Mouse (Mus musculus) heart, embryonic 11.5 days (tissue): Measurements from ENCODE around the gene Tpi1. TPM values are rescaled to one million over a fixed set of nuclear protein-coding genes. Genes with fewer than 3 reads are reported as not detected.
"Not testable (repeated sequence)": the region's sequence is repeated elsewhere in the genome, so short reads cannot be mapped to it uniquely, and the experiment has no call there.

ENCODE experiments used
- ATAC-seq: fragments of 200-750 bp; cut with Nextera tagmentation; replicated peaks from 2 replicates; pipeline ENCODE4 v1.8.0; 2017; ENCODE audit warnings: moderate library complexity; ENCODE audit not compliant: insufficient number of reproducible peaks, low FRiP score, low TSS enrichment
- H3K27ac ChIP-seq: fragments of 300-500 bp; sonication (generic); 2 replicates; pipeline ENCODE4 v1.5.1; 2014; ENCODE audit warnings: mild to moderate bottlenecking, low read depth, low read length
- H3K27me3 ChIP-seq: fragments of 300-500 bp; sonication (generic); 2 replicates; pipeline ENCODE4 v1.6.1; 2014; ENCODE audit warnings: mild to moderate bottlenecking, low read length, mixed read lengths; ENCODE audit not compliant: control insufficient read depth, insufficient read depth
- H3K36me3 ChIP-seq: fragments of 300-500 bp; sonication (generic); 2 replicates; pipeline ENCODE4 v1.6.1; 2014; ENCODE audit warnings: mild to moderate bottlenecking, low read length, moderate library complexity, mixed read lengths; ENCODE audit not compliant: control insufficient read depth, insufficient read depth
- H3K4me1 ChIP-seq: fragments of 300-500 bp; sonication (generic); 2 replicates; pipeline ENCODE4 v1.6.1; 2014; ENCODE audit warnings: low read length; ENCODE audit not compliant: control insufficient read depth, insufficient read depth
- H3K4me2 ChIP-seq: fragments of 300-500 bp; sonication (generic); 2 replicates; pipeline ENCODE4 v1.6.1; 2014; ENCODE audit warnings: mild to moderate bottlenecking, moderate library complexity
- H3K4me3 ChIP-seq: fragments of 300-500 bp; sonication (generic); 2 replicates; pipeline ENCODE4 v1.5.1; 2014; ENCODE audit warnings: low read depth, low read length
- H3K9ac ChIP-seq: fragments of 300-500 bp; sonication (generic); 2 replicates; pipeline ENCODE4 v1.6.1; 2014; ENCODE audit warnings: mild to moderate bottlenecking, low read depth, low read length, moderate library complexity
- H3K9me3 ChIP-seq: fragments of 300-500 bp; sonication (generic); replicated peaks from 2 replicates; pipeline ENCODE4 v1.6.1; 2016; ENCODE audit warnings: low read length; ENCODE audit not compliant: control insufficient read depth
- WGBS: fragments of 180-500 bp; shearing (Covaris S2); extraction: QIAGEN DNeasy Blood & Tissue Kit; methylation state at CpG from one replicate; pipeline ENCODE4 v1.1.7; 2014; ENCODE audit not compliant: insufficient replicate concordance; 5-methylcytosine and 5-hydroxymethylcytosine counted together
- polyA plus RNA-seq: library from polyadenylated mRNA; unstranded; fragments of >200 nt; fragmentation: Nextera tagmentation; extraction: Ambion mirVana; gene quantifications from 2 replicates; pipeline ENCODE4 v1.2.1, GENCODE M21; 2014

The Tpi1 gene
- polyA plus RNA-seq, 1 experiment from 2014 or later = 1,419 TPM

DNA sequence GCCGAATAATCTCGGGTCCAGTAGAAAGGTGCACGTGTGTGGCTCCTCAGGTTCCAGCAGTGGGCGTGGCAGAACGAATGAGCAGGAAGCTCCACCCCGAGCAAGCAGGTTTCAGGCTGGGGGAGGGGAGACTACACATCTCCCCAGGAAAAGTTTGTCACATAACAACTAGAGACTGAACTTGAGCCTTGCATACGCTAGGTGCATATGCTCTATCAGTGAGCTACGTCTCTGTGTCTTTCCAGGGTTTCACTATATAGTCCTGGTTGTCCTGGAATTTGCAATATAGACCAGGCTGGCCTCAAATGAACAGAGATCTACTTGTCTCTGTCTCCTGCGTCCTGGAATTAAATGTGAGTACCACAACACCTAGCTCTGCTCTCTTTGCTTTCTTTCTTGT, 11.7 kb downstream of the Tpi1 start:
- not testable (repeated sequence) for ATAC-seq, H3K36me3 ChIP-seq, H3K27me3 ChIP-seq, H3K9me3 ChIP-seq, H3K9ac ChIP-seq
- Histone ChIP-seq H3K4me1 (peaks cover 14% of the 10 kb centered on the region; the same call in 1 of the 2 replicates), H3K27ac (0 out of 2 replicates have a peak overlapping the region, but pooled peaks have one; percentile 29), H3K4me2 (peak overlapping the region; percentile 54), H3K4me3 (peak overlapping the region; percentile 23; the same call in 1 of the 2 replicates)
- 12% methylated on average over 5 of the region's 9 CpGs for WGBS

DNA sequence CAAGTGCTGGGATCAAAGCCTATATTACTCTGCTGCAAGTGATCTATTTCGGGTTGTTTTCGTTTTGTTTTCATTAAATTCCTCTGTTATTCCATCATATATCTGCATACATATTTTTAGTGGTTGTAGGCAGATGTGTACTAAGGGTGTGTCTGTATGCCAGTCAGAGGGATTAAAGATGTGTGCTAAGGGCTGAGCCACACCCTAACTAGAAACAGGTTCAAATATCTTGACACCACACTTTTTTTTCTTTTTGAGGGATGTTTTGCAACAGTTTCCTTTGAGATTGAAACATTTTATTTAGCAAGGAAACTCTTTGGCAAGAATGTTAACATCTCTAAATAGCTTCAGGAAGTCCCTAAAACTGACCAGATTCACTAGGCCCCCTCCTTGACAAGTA, 17.9 kb downstream of the Tpi1 start:
- Histone ChIP-seq H3K27ac (no peak overlapping the region), H3K4me1 (no peaks in the 10 kb centered on the region), H3K9me3 (no peaks in the 10 kb centered on the region), H3K9ac (no peak overlapping the region), H3K27me3 (no peaks in the 10 kb centered on the region), H3K36me3 (no peaks in the 10 kb centered on the region), H3K4me2 (no peak overlapping the region), H3K4me3 (no peak overlapping the region)
- 80% methylated on average over 2 of the region's 2 CpGs for WGBS
- no peak for ATAC-seq

DNA sequence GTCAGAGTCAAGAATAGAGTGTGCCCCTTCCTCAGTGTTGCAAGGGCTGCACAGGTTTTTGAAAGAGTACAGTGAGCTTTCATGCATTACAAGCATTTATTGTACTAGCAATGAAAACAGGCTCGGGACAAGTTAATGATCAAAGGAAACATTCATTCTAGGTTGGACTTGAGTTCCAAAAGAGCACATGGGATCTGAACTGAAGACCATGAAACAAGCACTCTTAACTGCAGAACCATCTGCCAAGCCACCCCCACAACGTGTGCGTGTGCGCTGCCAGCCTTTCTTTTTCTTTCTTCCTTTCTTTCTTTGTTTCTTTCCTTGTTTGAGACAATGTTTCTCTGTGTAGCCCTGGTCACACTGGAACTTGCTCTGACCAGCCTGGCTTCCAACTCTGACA, 18.3 kb downstream of the Tpi1 start:
- H3K27ac ChIP-seq = no peak overlapping the region
- H3K4me3 ChIP-seq = no peak overlapping the region
- H3K4me2 ChIP-seq = no peak overlapping the region
- no peak for ATAC-seq
- no peaks in the 10 kb centered on the region for H3K36me3 ChIP-seq
- no peak overlapping the region for H3K9ac ChIP-seq
- WGBS = 86% methylated on average over 4 of the region's 4 CpGs
- H3K9me3 ChIP-seq = no peaks in the 10 kb centered on the region
- no peaks in the 10 kb centered on the region for H3K27me3 ChIP-seq
- no peaks in the 10 kb centered on the region for H3K4me1 ChIP-seq

DNA sequence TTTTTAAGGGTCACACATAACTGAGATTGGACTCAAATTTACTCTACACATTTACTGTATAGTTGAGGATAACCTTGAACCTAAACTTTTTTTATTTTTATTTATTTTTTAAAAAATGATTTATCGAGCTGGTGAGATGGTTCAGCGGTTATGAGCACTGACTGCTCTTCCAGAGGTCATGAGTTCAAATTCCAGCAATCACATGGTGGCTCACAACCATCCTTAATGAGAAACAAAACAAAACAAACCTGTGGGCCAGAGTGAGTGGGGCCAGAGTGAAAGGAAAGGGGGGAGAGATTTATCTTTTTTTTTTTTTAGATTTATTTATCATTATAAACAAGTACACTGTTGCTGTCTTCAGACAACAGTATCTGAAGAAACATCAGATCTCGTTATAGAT, 22.2 kb downstream of the Tpi1 start:
- no peak overlapping the region for H3K4me2 ChIP-seq
- H3K36me3 ChIP-seq = no peaks in the 10 kb centered on the region
- WGBS = 91% methylated on average over 3 of the region's 3 CpGs
- no peak overlapping the region for H3K27ac ChIP-seq
- no peaks in the 10 kb centered on the region for H3K4me1 ChIP-seq
- no peak overlapping the region for H3K9ac ChIP-seq
- H3K9me3 ChIP-seq = no peaks in the 10 kb centered on the region
- no peak overlapping the region for H3K4me3 ChIP-seq
- no peaks in the 10 kb centered on the region for H3K27me3 ChIP-seq
- ATAC-seq = no peak

DNA sequence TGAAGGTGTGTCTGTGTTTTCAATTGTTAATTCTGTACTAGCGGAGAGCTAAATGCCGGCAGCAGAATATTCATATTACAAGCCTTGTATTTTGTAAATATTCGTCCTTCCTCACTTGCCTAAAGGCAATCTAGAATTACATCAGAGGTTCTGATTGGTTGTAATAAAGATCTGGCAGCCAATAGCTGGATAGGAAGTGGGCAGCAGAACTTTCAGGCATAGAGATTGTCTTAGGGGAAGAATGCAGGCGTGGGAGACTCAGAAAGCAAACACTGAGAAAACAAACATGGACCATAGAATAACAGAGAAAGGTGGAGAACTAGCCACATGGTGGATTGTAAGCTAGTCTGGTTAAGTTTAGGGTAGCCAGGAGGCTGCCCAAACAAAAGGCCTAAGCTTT, 24.0 kb downstream of the Tpi1 start:
- no peaks in the 10 kb centered on the region for H3K36me3 ChIP-seq
- no peak overlapping the region for H3K9ac ChIP-seq
- no peaks in the 10 kb centered on the region for H3K4me1 ChIP-seq
- H3K9me3 ChIP-seq = no peaks in the 10 kb centered on the region
- 60% methylated on average over 4 of the region's 4 CpGs for WGBS
- ATAC-seq = no peak
- H3K27me3 ChIP-seq = no peaks in the 10 kb centered on the region
- H3K4me3 ChIP-seq = no peak overlapping the region
- no peak overlapping the region for H3K27ac ChIP-seq
- no peak overlapping the region for H3K4me2 ChIP-seq

DNA sequence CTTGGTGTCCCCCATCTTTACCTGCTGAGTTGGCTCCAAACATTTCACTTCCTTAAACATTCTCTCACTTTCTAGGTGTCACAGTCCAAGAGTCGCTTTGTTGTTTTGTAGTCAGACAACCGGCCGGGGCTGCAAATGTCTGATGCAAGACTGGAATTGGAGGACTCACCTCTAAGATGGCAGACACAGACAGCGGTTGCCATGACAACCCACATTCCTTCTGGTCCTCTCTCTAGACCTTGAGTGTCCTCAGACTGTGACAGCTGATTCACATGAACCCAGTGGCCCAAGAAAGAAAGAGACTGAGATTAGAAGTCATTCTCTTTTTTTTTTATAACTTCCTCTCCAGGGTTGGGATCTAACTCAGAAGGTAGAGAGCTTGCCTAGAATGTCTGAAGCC, 24.6 kb downstream of the Tpi1 start:
- no peak overlapping the region for H3K4me2 ChIP-seq
- H3K36me3 ChIP-seq = no peaks in the 10 kb centered on the region
- H3K9ac ChIP-seq = no peak overlapping the region
- H3K27ac ChIP-seq = no peak overlapping the region
- no peak for ATAC-seq
- no peaks in the 10 kb centered on the region for H3K27me3 ChIP-seq
- no peak overlapping the region for H3K4me3 ChIP-seq
- 81% methylated on average over 4 of the region's 4 CpGs for WGBS
- no peaks in the 10 kb centered on the region for H3K9me3 ChIP-seq
- H3K4me1 ChIP-seq = no peaks in the 10 kb centered on the region

DNA sequence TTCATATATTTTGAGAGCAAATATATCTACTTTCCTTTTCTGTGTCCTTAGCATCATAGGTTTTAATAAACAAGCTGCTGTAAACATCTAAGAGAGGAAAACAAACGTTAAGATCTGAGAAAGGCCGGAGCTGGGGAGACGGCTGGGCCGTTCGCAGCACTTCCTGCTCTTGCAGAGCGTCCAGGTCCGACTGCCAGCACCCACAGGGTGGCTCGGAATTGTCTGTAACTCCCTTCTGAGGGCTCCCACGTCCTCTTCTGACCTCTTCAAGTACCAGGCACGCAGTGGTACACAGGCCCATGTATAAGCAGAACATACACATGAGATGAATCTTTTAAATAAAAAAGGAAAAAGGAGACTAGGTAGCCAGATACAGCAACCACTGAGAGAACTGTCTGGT, 26.4 kb downstream of the Tpi1 start:
- Histone ChIP-seq H3K36me3 (no peaks in the 10 kb centered on the region), H3K4me3 (no peak overlapping the region), H3K9me3 (no peaks in the 10 kb centered on the region), H3K9ac (no peak overlapping the region), H3K4me2 (no peak overlapping the region), H3K27me3 (no peaks in the 10 kb centered on the region), H3K27ac (no peak overlapping the region), H3K4me1 (no peaks in the 10 kb centered on the region; the same call in 1 of the 2 replicates)
- 69% methylated on average over 10 of the region's 10 CpGs for whole genome bisulfite sequencing
- no peak for ATAC-seq

DNA sequence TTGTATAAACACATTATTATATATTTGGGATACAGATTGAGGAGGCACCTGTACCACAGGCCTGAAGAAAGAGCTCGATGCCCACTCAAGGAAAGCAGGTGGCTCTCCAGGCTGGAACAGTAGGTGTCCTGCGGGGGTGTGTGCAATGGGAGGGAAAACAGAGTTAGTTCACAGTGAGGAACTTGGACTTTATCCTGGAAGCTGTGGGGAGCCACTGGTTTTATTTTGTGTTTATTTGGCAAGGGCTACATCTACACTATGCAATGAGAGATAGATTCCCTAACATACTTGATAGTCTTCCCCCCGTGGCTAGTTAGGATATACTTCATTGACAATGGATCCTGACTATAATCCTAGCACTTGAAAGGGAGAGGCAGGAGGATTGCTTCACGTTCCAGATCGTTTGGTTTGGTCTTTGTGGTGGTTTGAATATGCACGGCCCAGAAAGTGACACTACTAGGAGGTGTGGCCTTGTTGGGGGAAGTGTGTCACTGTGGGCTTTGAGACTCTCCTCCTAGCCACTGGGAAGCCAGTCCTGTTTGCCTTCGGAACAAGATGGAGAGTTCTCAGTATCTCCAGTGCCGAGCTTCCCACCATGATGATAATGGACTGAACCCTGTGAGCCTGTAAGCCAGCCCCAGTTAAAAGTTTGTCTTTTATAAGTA, 27.2 kb downstream of the Tpi1 start:
- no peak overlapping the region for H3K4me3 ChIP-seq
- H3K9me3 ChIP-seq = no peaks in the 10 kb centered on the region
- ATAC-seq = no peak
- no peaks in the 10 kb centered on the region for H3K36me3 ChIP-seq
- 52% methylated on average over 8 of the region's 8 CpGs for WGBS
- no peak overlapping the region for H3K27ac ChIP-seq
- no peaks in the 10 kb centered on the region for H3K27me3 ChIP-seq
- H3K4me2 ChIP-seq = no peak overlapping the region
- H3K9ac ChIP-seq = no peak overlapping the region
- peaks cover 3% of the 10 kb centered on the region; the same call in 1 of the 2 replicates for H3K4me1 ChIP-seq

DNA sequence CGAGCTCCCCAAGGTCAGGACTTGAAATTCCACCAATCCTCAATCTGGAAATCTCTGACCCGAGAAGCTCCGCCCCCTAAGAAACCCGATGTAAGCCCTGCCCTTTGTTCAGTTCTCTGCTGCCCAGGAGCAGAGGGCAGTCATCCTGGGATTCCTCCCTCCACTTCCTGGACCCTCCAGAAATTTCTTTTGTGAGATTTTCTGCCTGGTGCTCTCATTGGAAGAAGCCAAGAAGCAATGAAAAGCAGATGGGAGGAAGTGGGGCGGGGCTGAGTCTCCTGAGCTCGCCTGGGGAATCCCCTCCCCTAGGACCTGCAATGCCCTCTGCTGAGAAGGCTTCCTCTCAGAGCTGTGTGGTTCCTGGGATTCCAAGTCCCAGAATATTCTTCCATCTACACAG, 31.7 kb downstream of the Tpi1 start:
- peak overlapping the region; percentile 27 for H3K4me3 ChIP-seq
- H3K4me2 ChIP-seq = peak overlapping the region; percentile 47

More for the DNA sequence above, 31.7 kb downstream of the Tpi1 start:
- no peak overlapping the region for H3K9ac ChIP-seq
- H3K27me3 ChIP-seq = peaks cover 23% of the 10 kb centered on the region
- peaks cover 5% of the 10 kb centered on the region; the same call in 1 of the 2 replicates for H3K4me1 ChIP-seq
- WGBS = 16% methylated on average over 6 of the region's 6 CpGs
- no peak for ATAC-seq
- no peaks in the 10 kb centered on the region for H3K36me3 ChIP-seq
- H3K9me3 ChIP-seq = no peaks in the 10 kb centered on the region
- no peak overlapping the region for H3K27ac ChIP-seq
